Mouse (Mus musculus): ENCODE data around the gene Tial1. TPM values are rescaled to one million over a fixed set of nuclear protein-coding genes. Genes with fewer than 3 reads are reported as not detected.

Gene Tial1
- 138 and 176 TPM in 2 replicates for polyA plus RNA-seq (2012; ENCODE audit: insufficient read depth, insufficient read length, missing spikeins)

DNA sequence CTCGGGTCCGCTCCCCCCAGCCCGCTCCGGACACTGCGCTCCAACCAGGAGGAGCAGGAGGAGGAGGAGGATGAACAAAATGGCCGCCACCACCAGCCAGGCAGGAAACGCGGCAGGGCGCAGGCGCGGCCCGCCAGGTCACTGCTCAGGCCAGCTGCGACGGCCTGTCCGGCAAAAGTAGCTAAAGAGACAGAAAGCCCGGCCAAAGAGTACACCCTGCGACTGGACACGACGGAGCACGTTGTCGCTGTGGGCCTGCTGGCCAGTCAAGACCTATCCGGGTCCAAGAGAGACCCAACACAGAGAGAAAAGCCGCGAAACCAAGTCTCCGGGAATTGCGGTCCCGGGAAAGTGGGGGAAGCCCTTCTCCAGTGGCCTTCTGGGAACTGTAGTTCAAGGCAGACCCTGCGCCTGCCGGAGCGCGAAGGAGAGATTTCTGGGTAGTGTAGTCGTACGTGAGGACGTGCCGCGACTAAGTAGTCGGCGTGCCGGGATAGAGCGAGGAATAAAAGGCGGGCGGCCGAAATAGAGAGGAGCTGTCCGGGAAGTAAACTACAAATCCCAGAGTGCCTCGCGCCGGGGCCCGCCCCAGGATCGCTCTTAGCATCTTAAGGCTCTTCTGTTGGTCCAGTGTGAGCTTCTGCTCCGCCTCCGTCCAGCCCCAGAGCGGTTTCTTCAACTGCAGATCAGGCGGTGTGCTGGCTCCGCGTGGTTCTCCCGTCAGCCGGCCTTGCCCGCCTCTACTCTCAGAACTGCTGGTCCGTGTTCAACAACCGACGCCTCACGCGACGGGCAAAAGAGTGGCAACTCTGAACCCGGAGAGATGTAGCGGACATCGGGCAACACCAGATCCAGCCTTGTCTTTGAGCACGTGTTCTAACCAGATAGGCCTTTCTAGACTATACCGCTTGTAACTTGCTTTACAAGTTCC is at the start of gene Tial1:
Gene Tial1, minus strand, starts transcription at position 433 of the 931 bp plus-strand sequence.
- no peak for TF ChIP-seq CTCF (IDR thresholded peaks at IDR 0.05; ENCODE audit: low read depth, low read length)
- peak; percentile 88; the same call in 1 of the 2 replicates for TF ChIP-seq POLR2A (IDR thresholded peaks at IDR 0.05; ENCODE audit: borderline replicate concordance, low read depth, low read length)
- peaks cover 12% of the 10 kb centered on the region for H3K4me1 ChIP-seq (ENCODE audit: control insufficient read depth, insufficient read depth, low read length)
- peak within 1 kb of the TSS; percentile 96 for H3K4me3 ChIP-seq (ENCODE audit: insufficient read depth, low read length)
- H3K27ac ChIP-seq (ENCODE audit: insufficient read depth, low read depth, low read length) = peak within 1 kb of the TSS; percentile 98

DNA sequence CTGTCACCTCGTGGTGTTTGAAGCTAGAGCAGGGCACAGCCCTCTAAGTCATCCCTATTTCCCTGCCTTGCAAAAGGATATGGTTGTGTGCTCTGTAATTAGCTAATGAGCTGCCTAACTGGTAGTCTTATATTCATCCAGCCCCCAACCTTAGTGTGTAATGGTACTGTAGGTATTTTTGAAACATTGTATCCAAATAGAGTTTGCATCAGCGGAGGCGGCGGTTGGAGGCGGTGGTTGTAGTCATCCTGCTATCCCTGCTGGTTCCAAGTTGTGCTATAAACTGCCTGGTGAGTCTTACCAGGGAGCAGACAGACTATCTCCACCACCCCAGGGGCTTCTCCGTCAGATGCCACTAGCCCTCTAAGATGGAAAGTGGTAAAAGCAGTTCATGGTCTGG is 42.6 kb upstream of the Tial1 start:
- TF ChIP-seq CTCF (IDR thresholded peaks at IDR 0.05; ENCODE audit: low read depth, low read length) = no peak
- TF ChIP-seq POLR2A (IDR thresholded peaks at IDR 0.05; ENCODE audit: borderline replicate concordance, low read depth, low read length) = no peak
- no peak overlapping the region for H3K4me3 ChIP-seq (ENCODE audit: insufficient read depth, low read length)
- H3K4me1 ChIP-seq (ENCODE audit: control insufficient read depth, insufficient read depth, low read length) = no peaks in the 10 kb centered on the region
- H3K27ac ChIP-seq (ENCODE audit: insufficient read depth, low read depth, low read length) = no peak overlapping the region

DNA sequence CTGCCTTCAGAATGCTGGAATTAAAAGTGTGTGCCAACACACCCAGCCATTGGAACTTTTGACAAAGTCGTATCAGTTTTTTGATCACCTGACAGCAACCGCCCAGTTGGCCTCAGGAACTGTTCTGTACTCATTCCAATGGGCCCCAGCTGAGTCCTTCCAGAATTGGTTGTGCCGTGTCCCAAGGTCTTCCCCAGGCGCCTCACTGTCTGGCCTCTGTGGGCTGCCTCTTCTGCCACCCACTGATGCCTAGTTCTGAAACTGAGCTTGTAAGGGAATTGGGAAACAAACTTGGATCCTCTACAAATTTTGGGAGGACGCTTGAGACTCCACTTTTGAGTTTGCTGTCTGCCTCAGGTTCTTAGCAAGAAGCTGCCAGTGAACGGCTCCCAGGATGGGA is 38.3 kb upstream of the Tial1 start:
- no peak for TF ChIP-seq CTCF (IDR thresholded peaks at IDR 0.05; ENCODE audit: low read depth, low read length)
- no peak for TF ChIP-seq POLR2A (IDR thresholded peaks at IDR 0.05; ENCODE audit: borderline replicate concordance, low read depth, low read length)
- no peak overlapping the region for H3K4me3 ChIP-seq (ENCODE audit: insufficient read depth, low read length)
- no peak overlapping the region for H3K27ac ChIP-seq (ENCODE audit: insufficient read depth, low read depth, low read length)
- no peaks in the 10 kb centered on the region for H3K4me1 ChIP-seq (ENCODE audit: control insufficient read depth, insufficient read depth, low read length)

DNA sequence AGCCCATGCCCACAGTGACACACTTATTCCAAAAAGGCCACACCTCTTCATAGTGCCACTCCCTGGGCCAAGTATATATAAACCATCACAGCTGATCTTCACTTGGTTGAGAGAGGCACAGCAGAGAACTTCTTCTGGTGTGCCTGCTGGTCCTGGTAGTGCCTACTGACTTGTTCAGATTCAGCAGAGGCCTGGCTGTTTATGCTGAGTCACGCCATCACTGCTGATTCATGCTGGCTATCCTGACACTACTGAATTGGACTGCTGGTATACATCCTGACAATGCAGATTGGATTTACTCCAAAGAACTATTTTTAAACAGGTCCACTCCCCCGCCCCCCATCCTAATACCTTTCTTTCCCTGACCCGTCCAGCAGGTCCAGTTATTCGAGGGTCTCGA is 33.0 kb upstream of the Tial1 start:
- TF ChIP-seq POLR2A (IDR thresholded peaks at IDR 0.05; ENCODE audit: borderline replicate concordance, low read depth, low read length) = no peak
- no peak for TF ChIP-seq CTCF (IDR thresholded peaks at IDR 0.05; ENCODE audit: low read depth, low read length)
- Histone ChIP-seq H3K4me1 (ENCODE audit: control insufficient read depth, insufficient read depth, low read length) (no peaks in the 10 kb centered on the region), H3K27ac (ENCODE audit: insufficient read depth, low read depth, low read length) (no peak overlapping the region), H3K4me3 (ENCODE audit: insufficient read depth, low read length) (no peak overlapping the region)

DNA sequence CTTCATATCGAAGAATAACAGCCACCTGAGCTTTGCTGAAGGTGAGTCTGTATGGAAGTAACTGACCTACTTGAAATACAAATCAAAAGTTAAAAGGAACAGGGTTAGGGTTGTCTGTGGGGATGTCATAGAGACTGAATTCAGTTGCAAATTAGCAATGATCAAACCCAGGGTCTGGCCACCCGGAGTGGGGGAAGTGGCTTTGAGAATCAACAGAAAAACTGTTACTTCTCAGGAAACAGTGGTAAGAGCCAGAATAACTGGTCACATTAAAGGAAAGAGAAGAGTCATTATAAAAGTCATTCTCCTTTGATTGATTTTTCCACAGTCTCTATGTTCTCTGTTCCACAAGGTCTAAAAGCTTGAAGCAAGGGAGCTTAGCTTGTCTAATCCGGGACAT is 27.5 kb upstream of the Tial1 start:
- TF ChIP-seq CTCF (IDR thresholded peaks at IDR 0.05; ENCODE audit: low read depth, low read length) (no peak), POLR2A (IDR thresholded peaks at IDR 0.05; ENCODE audit: borderline replicate concordance, low read depth, low read length) (no peak)
- Histone ChIP-seq H3K4me1 (ENCODE audit: control insufficient read depth, insufficient read depth, low read length) (no peaks in the 10 kb centered on the region), H3K27ac (ENCODE audit: insufficient read depth, low read depth, low read length) (no peak overlapping the region), H3K4me3 (ENCODE audit: insufficient read depth, low read length) (no peak overlapping the region)

DNA sequence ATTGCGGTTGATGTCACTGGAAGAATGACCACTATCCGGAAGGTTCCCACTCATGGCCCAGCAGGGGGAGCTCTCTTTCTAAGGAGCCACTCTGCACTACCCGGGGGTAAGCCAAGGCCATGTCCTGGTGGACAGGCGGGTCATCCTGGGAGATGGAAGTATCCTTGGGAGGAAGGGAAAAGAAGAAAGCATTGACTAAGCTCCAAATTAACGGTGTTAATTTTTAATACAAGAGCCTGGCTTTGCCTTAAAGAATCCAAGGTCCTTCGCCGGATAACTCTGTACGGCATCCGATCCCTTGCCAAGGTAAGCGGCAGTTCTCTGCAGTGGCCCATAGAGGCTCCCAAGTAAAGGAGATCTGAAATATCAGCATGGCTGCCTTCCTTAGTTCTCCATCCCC is 12.8 kb upstream of the Tial1 start:
- Histone ChIP-seq H3K4me1 (ENCODE audit: control insufficient read depth, insufficient read depth, low read length) (no peaks in the 10 kb centered on the region), H3K4me3 (ENCODE audit: insufficient read depth, low read length) (no peak overlapping the region), H3K27ac (ENCODE audit: insufficient read depth, low read depth, low read length) (no peak overlapping the region)
- TF ChIP-seq CTCF (IDR thresholded peaks at IDR 0.05; ENCODE audit: low read depth, low read length) (peak; percentile 34; the same call in 1 of the 2 replicates), POLR2A (IDR thresholded peaks at IDR 0.05; ENCODE audit: borderline replicate concordance, low read depth, low read length) (no peak)

DNA sequence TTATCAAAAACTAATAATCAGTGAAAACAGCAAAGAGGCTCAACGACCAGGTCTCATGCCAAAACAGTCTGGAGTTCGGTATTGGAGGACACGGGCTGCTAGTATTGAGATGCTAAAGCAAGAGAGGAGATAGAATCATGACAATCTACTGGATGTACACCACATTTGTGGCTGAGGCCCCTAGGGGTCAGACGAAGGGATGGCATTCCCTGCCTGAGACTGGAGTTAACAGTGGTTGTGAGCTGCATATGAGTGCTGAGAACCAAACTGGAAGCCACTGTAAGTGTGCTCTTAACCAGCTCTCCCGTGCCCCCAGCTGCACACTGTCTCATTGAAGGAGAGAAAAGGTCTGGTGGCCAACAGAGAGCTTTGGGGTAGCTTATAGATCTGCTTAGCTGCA is 889 bp upstream of the Tial1 start:
- Histone ChIP-seq H3K27ac (ENCODE audit: insufficient read depth, low read depth, low read length) (no peak overlapping the region), H3K4me1 (ENCODE audit: control insufficient read depth, insufficient read depth, low read length) (peaks cover 12% of the 10 kb centered on the region), H3K4me3 (ENCODE audit: insufficient read depth, low read length) (peak overlapping the region; percentile 64)
- TF ChIP-seq CTCF (IDR thresholded peaks at IDR 0.05; ENCODE audit: low read depth, low read length) = no peak
- no peak for TF ChIP-seq POLR2A (IDR thresholded peaks at IDR 0.05; ENCODE audit: borderline replicate concordance, low read depth, low read length)

DNA sequence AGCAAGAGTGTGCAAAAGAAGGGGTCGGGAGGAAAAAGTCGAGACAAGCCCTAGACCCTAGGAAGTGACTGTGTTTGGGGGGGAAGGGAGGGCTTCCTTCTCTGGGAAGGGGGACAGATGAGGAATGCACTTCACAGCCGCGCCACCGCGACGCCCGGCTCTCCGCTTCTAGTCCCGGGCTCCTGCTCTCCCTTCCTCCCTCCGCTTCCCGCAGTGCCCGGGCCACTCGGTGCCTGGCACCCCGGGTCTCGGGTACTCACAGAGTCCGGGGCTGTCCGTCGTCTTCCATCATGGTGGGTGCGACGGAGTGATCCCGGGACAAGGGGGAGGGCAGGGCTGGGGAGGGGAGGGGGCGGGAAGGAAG is 670 bp downstream of the Tial1 start:
- Histone ChIP-seq H3K4me1 (ENCODE audit: control insufficient read depth, insufficient read depth, low read length) (peaks cover 11% of the 10 kb centered on the region), H3K4me3 (ENCODE audit: insufficient read depth, low read length) (peak overlapping the region; percentile 96), H3K27ac (ENCODE audit: insufficient read depth, low read depth, low read length) (peak overlapping the region; percentile 98)
- TF ChIP-seq CTCF (IDR thresholded peaks at IDR 0.05; ENCODE audit: low read depth, low read length) (no peak), POLR2A (IDR thresholded peaks at IDR 0.05; ENCODE audit: borderline replicate concordance, low read depth, low read length) (no peak)

DNA sequence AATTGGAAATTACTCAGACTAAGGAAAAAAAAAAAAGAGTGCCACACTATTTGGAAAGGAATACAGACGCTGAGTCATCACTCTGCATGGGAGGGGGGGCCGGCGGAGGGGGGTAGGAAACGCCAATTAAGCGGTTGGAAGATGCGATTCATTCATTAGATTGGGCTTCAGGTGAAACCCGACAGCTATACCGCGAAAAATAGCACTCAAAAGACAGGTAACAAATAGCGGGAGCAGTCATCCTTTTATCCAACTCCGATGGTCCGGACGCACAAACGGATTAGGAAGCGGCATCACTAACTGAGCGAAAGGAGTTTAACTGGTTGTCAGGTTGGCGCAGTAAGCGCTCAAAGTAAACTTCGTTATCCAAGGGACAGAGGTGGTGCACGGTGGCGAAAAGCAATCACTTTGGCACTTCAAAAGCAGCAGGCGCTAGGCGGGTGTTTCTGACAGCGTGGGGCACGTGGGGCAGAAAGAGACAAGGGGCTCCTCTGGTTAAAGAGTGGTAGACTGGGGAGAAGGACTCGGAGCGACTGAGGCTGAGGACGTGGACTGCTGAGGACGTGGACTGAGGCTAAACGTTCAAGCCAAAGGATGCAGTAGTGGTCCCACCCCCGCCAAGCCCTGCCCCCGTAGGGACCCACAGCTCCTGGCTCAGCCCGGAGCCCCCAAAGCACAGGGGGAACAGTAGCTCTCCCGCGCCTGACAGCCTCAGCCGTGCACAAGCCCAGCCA is 1.2 kb downstream of the Tial1 start:
- H3K27ac ChIP-seq (ENCODE audit: insufficient read depth, low read depth, low read length) = peak overlapping the region; percentile 98
- TF ChIP-seq POLR2A (IDR thresholded peaks at IDR 0.05; ENCODE audit: borderline replicate concordance, low read depth, low read length) (no peak), CTCF (IDR thresholded peaks at IDR 0.05; ENCODE audit: low read depth, low read length) (no peak)
- H3K4me1 ChIP-seq (ENCODE audit: control insufficient read depth, insufficient read depth, low read length) = peaks cover 12% of the 10 kb centered on the region

DNA sequence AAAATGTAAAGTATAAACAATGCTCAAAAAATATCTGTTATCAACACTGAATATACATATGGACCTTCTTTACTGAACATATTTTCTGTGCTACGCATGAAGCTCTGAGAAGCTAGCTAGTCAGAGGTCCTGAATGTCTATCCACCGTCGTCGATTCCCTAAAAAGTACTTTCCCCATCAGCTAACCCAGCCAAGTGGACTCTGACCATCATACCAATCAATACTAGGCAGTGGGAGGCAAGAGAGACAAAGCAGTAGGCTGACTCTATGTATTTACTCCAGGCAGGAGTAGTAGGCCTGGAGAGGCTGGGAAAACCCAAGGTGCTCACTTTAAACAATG is 1.8 kb downstream of the Tial1 start:
- H3K4me1 ChIP-seq (ENCODE audit: control insufficient read depth, insufficient read depth, low read length) = peaks cover 12% of the 10 kb centered on the region
- no peak overlapping the region for H3K27ac ChIP-seq (ENCODE audit: insufficient read depth, low read depth, low read length)
- peak overlapping the region; percentile 96 for H3K4me3 ChIP-seq (ENCODE audit: insufficient read depth, low read length)
- TF ChIP-seq CTCF (IDR thresholded peaks at IDR 0.05; ENCODE audit: low read depth, low read length) = no peak
- no peak for TF ChIP-seq POLR2A (IDR thresholded peaks at IDR 0.05; ENCODE audit: borderline replicate concordance, low read depth, low read length)

More for the DNA sequence above, 1.2 kb downstream of the Tial1 start:
- H3K4me3 ChIP-seq (ENCODE audit: insufficient read depth, low read length) = peak overlapping the region; percentile 96

All from bone marrow macrophage, adult 2 months (primary cell).